Mouse (Mus musculus) MEL (cell line): ENCODE measurements around the gene Gm20390. TPM values are rescaled to one million over a fixed set of nuclear protein-coding genes. Genes with fewer than 3 reads are reported as not detected.

ENCODE experiments used
- DNase-seq: peaks from one replicate; pipeline ENCODE4 v3.0.0; 2011; ENCODE audit warnings: low read depth, low spot score
- H3K27ac ChIP-seq: 2 replicates; pipeline ENCODE4 v1.5.1; 2012; ENCODE audit warnings: low read depth, mild to moderate bottlenecking, control low read depth, low read length, moderate library complexity; ENCODE audit not compliant: control insufficient read depth
- H3K27me3 ChIP-seq, 2 experiments: fragments of 150-350 bp in 1 of 2; sonication (generic) in 1 of 2; 2 replicates each; pipeline ENCODE4 v1.6.1; 2012; ENCODE audit warnings: low read length in 2 of 2, mild to moderate bottlenecking in 2 of 2, improper control_type of control experiment in 1 of 2, moderate library complexity in 1 of 2; ENCODE audit not compliant: insufficient read depth in 2 of 2, control insufficient read depth in 1 of 2
- H3K36me3 ChIP-seq, 2 experiments: 2 replicates each; pipeline ENCODE4 v1.6.1; 2012 to 2014; ENCODE audit warnings: low read length in 2 of 2, improper control_type of control experiment in 1 of 2, inconsistent platforms in 1 of 2, mild to moderate bottlenecking in 1 of 2; ENCODE audit not compliant: insufficient read depth in 2 of 2, control insufficient read depth in 1 of 2
- H3K4me1 ChIP-seq, 2 experiments: fragments of 150-350 bp in 1 of 2; sonication (generic) in 1 of 2; 2 replicates each; pipeline ENCODE4 v1.6.1; 2012; ENCODE audit warnings: low read length in 2 of 2, improper control_type of control experiment in 1 of 2, mild to moderate bottlenecking in 1 of 2; ENCODE audit not compliant: insufficient read depth in 2 of 2, control insufficient read depth in 1 of 2
- H3K4me3 ChIP-seq, 2 experiments: fragments of 150-350 bp in 1 of 2; sonication (generic) in 1 of 2; 2 replicates each; pipeline ENCODE4 v1.5.1; 2012; ENCODE audit warnings: low read depth in 2 of 2, low read length in 2 of 2, mild to moderate bottlenecking in 2 of 2, moderate library complexity in 2 of 2, control low read depth in 1 of 2, improper control_type of control experiment in 1 of 2; ENCODE audit not compliant: control insufficient read depth in 1 of 2, insufficient read depth in 1 of 2
- H3K79me2 ChIP-seq: 2 replicates; pipeline ENCODE4 v1.6.1; 2012; ENCODE audit warnings: mild to moderate bottlenecking, low read length, moderate library complexity; ENCODE audit not compliant: control insufficient read depth, poor library complexity, insufficient read depth
- H3K9ac ChIP-seq: 2 replicates; pipeline ENCODE4 v1.6.1; 2012; ENCODE audit warnings: low read depth, mild to moderate bottlenecking, control low read depth, low read length, moderate library complexity; ENCODE audit not compliant: control insufficient read depth, poor library complexity, severe bottlenecking
- H3K9me3 ChIP-seq: fragments of 150-350 bp; sonication (generic); replicated peaks from 2 replicates; pipeline ENCODE4 v1.6.1; 2012; ENCODE audit warnings: mild to moderate bottlenecking, low read length, improper control_type of control experiment, moderate library complexity; ENCODE audit not compliant: insufficient read depth
- BHLHE40 ChIP-seq: IDR thresholded peaks from 2 replicates; pipeline ENCODE4 v1.6.1; 2012; ENCODE audit warnings: low read depth, mild to moderate bottlenecking, inconsistent platforms, low read length, improper control_type of control experiment, borderline replicate concordance
- CHD2 ChIP-seq: IDR thresholded peaks from 2 replicates; pipeline ENCODE4 v1.6.1; 2011; ENCODE audit warnings: low read length, improper control_type of control experiment
- E2F4 ChIP-seq: IDR thresholded peaks from 2 replicates; pipeline ENCODE4 v1.6.1; 2011; ENCODE audit warnings: low read depth, low read length, improper control_type of control experiment, borderline replicate concordance
- EP300 ChIP-seq, 2 experiments: IDR thresholded peaks; 2 replicates each; pipeline ENCODE4 v1.6.1; 2011; ENCODE audit warnings: improper control_type of control experiment in 2 of 2, low read length in 2 of 2, low read depth in 1 of 2, mild to moderate bottlenecking in 1 of 2
- GABPA ChIP-seq: IDR thresholded peaks from 2 replicates; pipeline ENCODE4 v1.6.1; 2012; ENCODE audit warnings: low read depth, mild to moderate bottlenecking, inconsistent platforms, low read length, improper control_type of control experiment, moderate library complexity
- GATA1 ChIP-seq: IDR thresholded peaks from 2 replicates; pipeline ENCODE4 v1.6.1; 2011; ENCODE audit warnings: low read depth, low read length, improper control_type of control experiment
- HCFC1 ChIP-seq: IDR thresholded peaks from 2 replicates; pipeline ENCODE4 v1.6.1; 2012; ENCODE audit warnings: low read depth, mild to moderate bottlenecking, inconsistent platforms, low read length, improper control_type of control experiment, moderate library complexity
- MAFK ChIP-seq: IDR thresholded peaks from 2 replicates; pipeline ENCODE4 v1.6.1; 2011; ENCODE audit warnings: low read depth, mild to moderate bottlenecking, low read length, improper control_type of control experiment, borderline replicate concordance
- RAD21 ChIP-seq: IDR thresholded peaks from 2 replicates; pipeline ENCODE4 v1.6.1; 2011; ENCODE audit warnings: mild to moderate bottlenecking, low read depth, low read length, improper control_type of control experiment
- RCOR1 ChIP-seq: IDR thresholded peaks from 2 replicates; pipeline ENCODE4 v1.6.1; 2012; ENCODE audit warnings: low read depth, mild to moderate bottlenecking, inconsistent platforms, low read length, improper control_type of control experiment
- ZKSCAN1 ChIP-seq: IDR thresholded peaks from 2 replicates; pipeline ENCODE4 v1.6.1; 2012; ENCODE audit warnings: low read depth, mild to moderate bottlenecking, inconsistent platforms, low read length, improper control_type of control experiment, moderate library complexity
- ZMIZ1 ChIP-seq: IDR thresholded peaks from 2 replicates; pipeline ENCODE4 v1.6.1; 2012; ENCODE audit warnings: low read depth, mild to moderate bottlenecking, inconsistent platforms, low read length, improper control_type of control experiment, moderate library complexity
- polyA plus RNA-seq, 2 experiments: library from polyadenylated mRNA; stranded (reverse) in 1 of 2; unstranded in 1 of 2; fragments of >175 nt in 1 of 2; fragments of >200 nt in 1 of 2; gene quantifications; 2 replicates each; pipeline versions ENCODE4 v1.2.1 to v1.2.4; 2012; ENCODE audit warnings: low replicate concordance in 2 of 2, low read depth in 1 of 2; ENCODE audit not compliant: insufficient read length in 2 of 2, insufficient read depth in 1 of 2, missing spikeins in 1 of 2
- total RNA-seq: library from RNA; depleted of rRNA; stranded (reverse); fragments of 300-350 nt; gene quantifications from 2 replicates; pipeline ENCODE4 v1.2.3, GENCODE M21; 2012

Gene Gm20390
- total and polyA plus RNA-seq, 3 experiments, result 673 to 760 TPM; not detected in 1

DNA sequence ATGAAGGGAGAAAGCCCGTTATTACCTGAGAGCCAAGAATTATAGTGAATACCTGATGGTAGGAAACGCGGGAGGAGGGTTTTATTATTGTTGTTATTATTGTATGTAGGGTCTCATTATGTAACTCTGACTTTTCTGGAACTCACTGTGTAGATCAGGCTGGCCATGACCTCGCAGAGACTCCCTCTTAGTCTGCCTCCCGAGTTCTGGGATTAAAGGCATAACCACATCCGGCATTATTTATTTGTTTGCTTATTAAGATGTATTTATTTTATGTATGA, 695 bp upstream of the Gm20390 start:
- Histone ChIP-seq H3K9ac (peak overlapping the region; percentile 56), H3K27ac (no peak overlapping the region), H3K79me2 (peaks cover 35% of the 10 kb centered on the region), H3K4me3 (peak overlapping the region; percentile 44 to 52), H3K27me3 (peaks cover 0 to 2% of the 10 kb centered on the region in 2 experiments; a peak in 1 of 4 replicates), H3K4me1 (peaks cover 4 to 17% of the 10 kb centered on the region in 2 experiments), H3K36me3 (peaks cover 8 to 27% of the 10 kb centered on the region in 2 experiments), H3K9me3 (no peaks in the 10 kb centered on the region)
- no peak for TF ChIP-seq RAD21
- no peak for TF ChIP-seq MAFK
- TF ChIP-seq ZKSCAN1, result no peak
- no peak for TF ChIP-seq GABPA
- TF ChIP-seq RCOR1, result peak; percentile 58; the same call in 1 of the 2 replicates
- TF ChIP-seq EP300 (IDR thresholded peaks at IDR 0.05; ENCODE audit: low read depth in 1 of 2, low read length in 2 of 2), result peak in 1 of 2 experiments; percentile 52; a peak in 2 of 4 replicates
- no peak for DNase-seq

DNA sequence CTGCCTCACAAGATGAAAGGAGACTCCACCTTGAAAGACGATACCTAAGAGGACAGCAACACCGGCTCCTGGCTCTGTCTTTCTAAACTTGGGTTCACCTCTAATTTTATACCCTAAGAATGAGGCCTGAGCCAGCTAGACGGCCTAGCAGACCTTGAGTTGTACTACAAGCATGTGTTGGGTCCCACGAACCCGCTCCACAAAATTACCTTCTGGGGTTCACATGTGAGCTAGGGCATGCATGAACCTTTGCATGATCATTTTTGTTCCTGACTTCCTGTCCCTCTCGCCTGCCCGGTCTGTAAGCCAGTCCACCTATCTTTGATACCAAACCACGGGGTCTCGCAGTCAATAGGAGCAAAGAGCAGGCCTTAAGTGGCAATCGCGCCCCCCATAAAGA, 712 bp downstream of the Gm20390 start:
- H3K79me2 ChIP-seq, result peaks cover 40% of the 10 kb centered on the region
- no peak for TF ChIP-seq HCFC1
- 0 out of 2 replicates have a peak, but pooled peaks have one; percentile 11 for TF ChIP-seq E2F4
- no peaks in the 10 kb centered on the region for H3K9me3 ChIP-seq
- H3K4me1 ChIP-seq, result peaks cover 4 to 21% of the 10 kb centered on the region in 2 experiments
- H3K36me3 ChIP-seq, result peaks cover 16 to 30% of the 10 kb centered on the region in 2 experiments
- peak; percentile 75 for DNase-seq
- H3K4me3 ChIP-seq, result peak overlapping the region; percentile 66 to 74
- no peaks in the 10 kb centered on the region for H3K27me3 ChIP-seq
- H3K9ac ChIP-seq, result peak overlapping the region; percentile 82
- peak overlapping the region; percentile 74 for H3K27ac ChIP-seq

DNA sequence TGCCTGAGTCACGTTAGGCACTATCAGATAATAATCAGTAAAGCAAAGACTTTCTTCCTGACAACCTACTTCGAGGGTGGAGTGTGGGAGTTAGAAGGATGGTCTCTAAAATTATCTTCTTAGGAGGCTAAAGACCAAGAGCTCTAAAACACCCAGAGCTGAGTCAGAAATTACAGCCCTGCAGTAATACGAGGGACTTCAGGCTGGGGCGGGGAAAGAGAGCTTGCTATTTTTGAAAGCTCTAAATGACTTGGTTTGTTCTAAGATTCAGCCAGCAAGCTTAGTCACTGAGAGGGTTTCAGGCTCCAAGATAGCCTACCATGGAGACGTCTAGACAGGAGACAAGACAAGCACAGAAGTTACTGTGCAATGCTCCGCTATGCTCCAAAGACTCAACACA, 2.7 kb downstream of the Gm20390 start:
- H3K9ac ChIP-seq, result no peak overlapping the region
- H3K9me3 ChIP-seq, result no peaks in the 10 kb centered on the region
- DNase-seq, result no peak
- H3K36me3 ChIP-seq, result peaks cover 27 to 30% of the 10 kb centered on the region in 2 experiments
- no peaks in the 10 kb centered on the region for H3K27me3 ChIP-seq
- peaks cover 4 to 21% of the 10 kb centered on the region in 2 experiments for H3K4me1 ChIP-seq
- peaks cover 40% of the 10 kb centered on the region for H3K79me2 ChIP-seq
- no peak overlapping the region for H3K27ac ChIP-seq
- no peak for TF ChIP-seq ZMIZ1
- TF ChIP-seq CHD2, result no peak
- TF ChIP-seq GATA1, result 0 out of 2 replicates have a peak, but pooled peaks have one; percentile 31
- peak; percentile 27; the same call in 1 of the 2 replicates for TF ChIP-seq BHLHE40
- TF ChIP-seq HCFC1, result no peak
- no peak overlapping the region for H3K4me3 ChIP-seq
